Mouse (Mus musculus) limb, embryonic 14.5 days (tissue): Measurements from ENCODE around the gene Psip1. TPM values are rescaled to one million over a fixed set of nuclear protein-coding genes. Genes with fewer than 3 reads are reported as not detected.
A peak's percentile ranks its signal among the peaks of the same experiment; 100 is the strongest.

Experiments
- ATAC-seq: fragments of 200-750 bp; cut with Nextera tagmentation; 2 replicates; pipeline ENCODE4 v1.8.0; 2017; ENCODE audit warnings: low read depth, moderate number of reproducible peaks, moderate TSS enrichment; ENCODE audit not compliant: low FRiP score
- DNase-seq: peaks from one replicate; pipeline ENCODE4 v3.0.0-alpha.2; 2015; ENCODE audit warnings: low spot score
- H3K27ac ChIP-seq: fragments of 300-500 bp; sonication (generic); replicated peaks from 2 replicates; pipeline ENCODE4 v1.5.1; 2014; ENCODE audit warnings: low read depth, mild to moderate bottlenecking, low read length, moderate library complexity, mixed read lengths
- H3K27me3 ChIP-seq: fragments of 300-500 bp; sonication (generic); 2 replicates; pipeline ENCODE4 v1.6.1; 2014; ENCODE audit warnings: low read length, mixed read lengths; ENCODE audit not compliant: control insufficient read depth, insufficient read depth
- H3K36me3 ChIP-seq: fragments of 300-500 bp; sonication (generic); 2 replicates; pipeline ENCODE4 v1.6.1; 2014; ENCODE audit warnings: mild to moderate bottlenecking, low read length, moderate library complexity, mixed read lengths; ENCODE audit not compliant: control insufficient read depth, insufficient read depth
- H3K4me1 ChIP-seq: fragments of 300-500 bp; sonication (generic); 2 replicates; pipeline ENCODE4 v1.6.1; 2014; ENCODE audit warnings: antibody characterized with exemption, low read length, mixed read lengths; ENCODE audit not compliant: control insufficient read depth, insufficient read depth
- H3K4me2 ChIP-seq: fragments of 300-500 bp; sonication (generic); replicated peaks from 2 replicates; pipeline ENCODE4 v1.6.1; 2014; ENCODE audit warnings: low read depth, mild to moderate bottlenecking, low read length, moderate library complexity; ENCODE audit not compliant: severe bottlenecking
- H3K4me3 ChIP-seq: fragments of 300-500 bp; sonication (generic); replicated peaks from 2 replicates; pipeline ENCODE4 v1.5.1; 2014; ENCODE audit warnings: low read length
- H3K9ac ChIP-seq: fragments of 300-500 bp; sonication (generic); 2 replicates; pipeline ENCODE4 v1.6.1; 2014; ENCODE audit warnings: mild to moderate bottlenecking, low read depth, low read length, moderate library complexity; ENCODE audit not compliant: severe bottlenecking
- H3K9me3 ChIP-seq: fragments of 300-500 bp; sonication (generic); 2 replicates; pipeline ENCODE4 v1.6.1; 2016; ENCODE audit warnings: low read length; ENCODE audit not compliant: control insufficient read depth
- POLR2A ChIP-seq: fragments of 200-500 bp; IDR thresholded peaks from 2 replicates; pipeline ENCODE4 v1.8.0; 2012; ENCODE audit warnings: inconsistent platforms, mild to moderate bottlenecking, moderate library complexity, borderline replicate concordance; ENCODE audit not compliant: insufficient read depth, insufficient read length; ENCODE audit errors: extremely low read depth
- WGBS: fragments of 180-500 bp; shearing (Covaris S2); extraction: QIAGEN DNeasy Blood & Tissue Kit; methylation state at CpG from one replicate; pipeline ENCODE4 v1.1.7; 2014; 5-methylcytosine and 5-hydroxymethylcytosine counted together
- polyA plus RNA-seq, 2 experiments: library from polyadenylated mRNA; depleted of rRNA in 1 of 2; stranded (reverse) in 1 of 2; unstranded in 1 of 2; fragments of >200 nt; fragmentation: Nextera tagmentation in 1 of 2; extraction: Ambion mirVana in 1 of 2; gene quantifications; 2 replicates each; pipeline versions ENCODE4 v1.2.1 to v1.2.3; 2012 to 2014

The Psip1 gene
- polyA plus RNA-seq, 2 experiments = 120 to 138 TPM

DNA sequence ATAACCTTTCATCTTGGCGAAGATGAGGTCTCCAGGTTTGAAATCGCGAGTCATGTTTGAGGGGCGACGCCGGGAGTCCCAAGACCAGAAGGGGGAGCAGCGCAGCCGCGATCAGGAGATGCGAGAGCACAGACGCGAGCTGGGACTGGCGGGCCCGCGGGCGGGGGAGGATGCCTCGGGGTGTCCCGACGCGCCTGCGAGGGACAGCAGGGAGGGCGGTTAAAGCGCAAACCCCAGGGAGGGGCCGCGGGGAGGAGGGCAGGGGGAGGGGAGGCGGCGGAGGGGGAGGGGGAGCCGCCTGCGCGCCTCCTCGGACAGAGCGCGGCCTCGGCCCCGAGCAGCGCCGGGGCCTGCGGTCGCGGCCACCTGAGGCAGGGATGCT, 533 bp downstream of the Psip1 start:
- Histone ChIP-seq H3K9ac (peak overlapping the region; percentile 92), H3K9me3 (no peaks in the 10 kb centered on the region), H3K4me3 (peak overlapping the region; percentile 88), H3K36me3 (peaks cover 29% of the 10 kb centered on the region), H3K27me3 (no peaks in the 10 kb centered on the region), H3K4me2 (peak overlapping the region; percentile 69), H3K27ac (peak overlapping the region; percentile 99), H3K4me1 (peaks cover 15% of the 10 kb centered on the region)
- no peak for TF ChIP-seq POLR2A
- WGBS = under 1% methylated on average over 22 of the region's 40 CpGs
- peak; percentile 74 for ATAC-seq
- peak; percentile 84 for DNase-seq

DNA sequence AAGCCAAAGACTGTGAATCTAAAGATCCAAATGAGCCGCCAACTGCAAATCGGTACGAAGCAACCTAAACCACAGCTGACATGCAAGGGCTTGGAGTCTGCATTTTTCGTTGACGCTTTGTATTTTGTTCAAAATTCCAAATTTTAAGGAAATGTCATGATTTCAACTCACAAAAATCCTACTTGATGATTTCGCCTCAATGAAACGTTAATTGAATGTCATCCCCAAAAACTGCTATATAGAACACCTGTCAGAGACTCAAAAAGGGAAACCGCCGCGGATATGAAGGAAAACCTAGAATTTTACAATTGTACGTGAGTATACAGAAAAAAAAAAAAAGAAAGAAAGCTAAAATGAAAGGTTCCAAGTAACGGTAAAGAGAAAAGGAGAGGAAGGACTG, 1.0 kb downstream of the Psip1 start:
- Histone ChIP-seq H3K27me3 (no peaks in the 10 kb centered on the region), H3K9ac (peak overlapping the region; percentile 92), H3K9me3 (no peaks in the 10 kb centered on the region), H3K36me3 (peaks cover 31% of the 10 kb centered on the region), H3K4me2 (peak overlapping the region; percentile 69), H3K4me3 (peak overlapping the region; percentile 88), H3K27ac (no peak overlapping the region), H3K4me1 (peaks cover 15% of the 10 kb centered on the region)
- TF ChIP-seq POLR2A = no peak
- ATAC-seq = no peak
- DNase-seq = no peak
- WGBS = 24% methylated on average over 12 of the region's 12 CpGs

DNA sequence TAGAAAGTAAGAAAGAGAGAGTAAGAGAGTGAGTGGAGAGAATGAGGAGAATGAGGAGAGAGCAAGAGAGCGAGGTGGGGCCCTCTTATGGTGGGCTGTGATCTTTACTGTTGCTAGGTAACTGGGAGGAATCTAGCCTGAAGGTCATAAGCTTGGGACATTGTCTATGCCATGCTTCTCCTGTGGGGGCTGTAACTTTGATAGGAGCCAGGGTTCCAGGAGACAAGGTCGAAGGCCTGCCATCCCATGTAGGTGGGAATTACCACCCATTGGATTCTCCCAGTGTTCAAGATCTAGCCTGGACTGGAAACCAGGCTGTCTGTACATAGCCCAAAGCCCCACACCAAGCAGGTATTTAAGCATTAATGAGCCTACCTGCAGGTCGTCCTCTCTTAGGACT, 18.1 kb downstream of the Psip1 start:
- Histone ChIP-seq H3K27ac (no peak overlapping the region), H3K27me3 (no peaks in the 10 kb centered on the region), H3K4me1 (no peaks in the 10 kb centered on the region), H3K4me2 (no peak overlapping the region), H3K9me3 (no peaks in the 10 kb centered on the region), H3K36me3 (peaks cover 85% of the 10 kb centered on the region), H3K4me3 (no peak overlapping the region), H3K9ac (no peak overlapping the region)
- no peak for ATAC-seq
- DNase-seq = no peak
- WGBS = 81% methylated on average over 3 of the region's 3 CpGs
- TF ChIP-seq POLR2A = no peak

DNA sequence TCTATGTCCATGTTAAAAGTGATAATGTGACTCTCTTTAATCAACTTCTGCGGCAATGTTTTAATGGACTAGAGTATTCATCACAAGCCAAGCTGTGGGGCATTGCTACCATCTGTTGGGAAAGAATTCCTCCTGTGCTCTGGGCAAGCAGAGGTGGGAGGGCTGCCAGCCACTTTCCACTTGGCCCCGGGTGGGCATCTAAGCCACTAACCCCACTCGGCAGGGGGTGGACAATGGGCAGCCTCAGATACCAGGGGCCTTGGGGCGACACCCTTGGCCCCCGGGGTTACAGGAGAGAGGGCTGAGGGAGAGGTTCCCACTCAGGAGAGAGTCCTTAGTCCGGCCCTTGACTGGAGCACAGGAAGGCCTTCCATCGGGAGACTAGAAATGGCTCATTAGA, 18.6 kb downstream of the Psip1 start:
- DNase-seq = no peak
- 77% methylated on average over 7 of the region's 7 CpGs for WGBS
- TF ChIP-seq POLR2A = no peak

DNA sequence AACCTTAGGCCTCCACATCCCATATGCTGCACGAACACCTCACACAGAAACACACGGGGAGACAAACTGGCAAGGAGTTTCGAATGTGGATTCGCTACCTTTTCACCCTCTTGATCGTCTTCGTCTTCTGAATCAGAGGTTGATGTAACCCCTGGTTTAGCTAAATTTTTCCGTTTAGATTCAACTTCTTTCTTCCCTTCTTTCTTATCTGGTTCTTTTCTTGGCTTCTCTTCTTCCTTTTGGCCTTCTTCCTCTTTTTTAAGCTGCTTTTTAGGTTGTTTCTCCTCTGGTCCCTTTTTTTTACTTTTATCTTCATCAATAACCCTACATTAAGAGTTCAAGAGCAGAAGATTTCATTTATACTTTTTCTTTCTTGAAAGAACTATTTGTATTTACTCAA, 21.4 kb downstream of the Psip1 start:
- Histone ChIP-seq H3K4me1 (no peaks in the 10 kb centered on the region), H3K27me3 (no peaks in the 10 kb centered on the region), H3K27ac (no peak overlapping the region), H3K9ac (no peak overlapping the region), H3K4me2 (no peak overlapping the region), H3K9me3 (no peaks in the 10 kb centered on the region), H3K36me3 (peaks cover 79% of the 10 kb centered on the region), H3K4me3 (no peak overlapping the region)
- DNase-seq = no peak
- TF ChIP-seq POLR2A = no peak
- no peak for ATAC-seq
- WGBS = 94% methylated on average over 7 of the region's 7 CpGs

More for the DNA sequence above, 18.6 kb downstream of the Psip1 start:
- H3K9me3 ChIP-seq = no peaks in the 10 kb centered on the region
- no peak for ATAC-seq
- no peak overlapping the region for H3K4me3 ChIP-seq
- H3K4me1 ChIP-seq = no peaks in the 10 kb centered on the region
- no peak overlapping the region for H3K27ac ChIP-seq
- peaks cover 85% of the 10 kb centered on the region for H3K36me3 ChIP-seq
- H3K4me2 ChIP-seq = no peak overlapping the region
- no peak overlapping the region for H3K9ac ChIP-seq
- H3K27me3 ChIP-seq = no peaks in the 10 kb centered on the region

DNA sequence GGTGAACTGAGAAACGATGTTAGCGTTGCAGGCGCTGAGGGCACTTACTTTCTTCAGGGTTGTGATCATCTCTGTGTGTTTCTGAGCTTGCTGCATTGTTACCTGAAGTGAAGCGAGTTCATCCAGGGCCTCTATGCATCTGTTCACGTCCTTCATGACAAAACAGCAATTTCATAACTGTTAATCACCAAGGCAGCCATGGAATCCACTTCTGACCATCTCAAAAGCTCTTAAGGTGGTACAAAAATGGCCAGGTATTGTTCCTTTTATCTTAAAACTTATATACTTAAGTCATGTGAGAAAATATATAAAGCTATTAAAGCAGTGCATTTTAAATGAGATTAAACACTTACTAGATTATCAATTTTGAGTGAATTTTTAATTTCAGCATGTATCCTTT, 26.2 kb downstream of the Psip1 start:
- no peaks in the 10 kb centered on the region for H3K27me3 ChIP-seq

More for the DNA sequence above, 26.2 kb downstream of the Psip1 start:
- no peak for TF ChIP-seq POLR2A
- Histone ChIP-seq H3K4me3 (no peak overlapping the region), H3K4me1 (no peaks in the 10 kb centered on the region), H3K4me2 (no peak overlapping the region), H3K27ac (no peak overlapping the region), H3K9me3 (no peaks in the 10 kb centered on the region), H3K36me3 (peaks cover 83% of the 10 kb centered on the region), H3K9ac (no peak overlapping the region)
- WGBS = 92% methylated on average over 5 of the region's 5 CpGs
- ATAC-seq = no peak
- no peak for DNase-seq
